Mouse (Mus musculus) heart, postnatal 0 days (tissue): ENCODE measurements around the gene Mrpl54.

ENCODE experiments used
- CTCF ChIP-seq: IDR thresholded peaks from 2 replicates; pipeline ENCODE4 v1.5.1; 2016; ENCODE audit warnings: antibody characterized with exemption, control low read depth, low read depth
- EP300 ChIP-seq: IDR thresholded peaks from 2 replicates; pipeline ENCODE4 v1.6.1; 2016; ENCODE audit warnings: antibody characterized with exemption, low read depth

- peak; percentile 3; the same call in 1 of the 2 replicates for TF ChIP-seq CTCF
- peak; percentile 87 for TF ChIP-seq EP300
Observed at GRCm38 (mm10) chr10:81285694-81286450, 19.1 kb upstream of the Mrpl54 start.
